Mouse (Mus musculus): ENCODE data around the gene Bri3bp.

DNA sequence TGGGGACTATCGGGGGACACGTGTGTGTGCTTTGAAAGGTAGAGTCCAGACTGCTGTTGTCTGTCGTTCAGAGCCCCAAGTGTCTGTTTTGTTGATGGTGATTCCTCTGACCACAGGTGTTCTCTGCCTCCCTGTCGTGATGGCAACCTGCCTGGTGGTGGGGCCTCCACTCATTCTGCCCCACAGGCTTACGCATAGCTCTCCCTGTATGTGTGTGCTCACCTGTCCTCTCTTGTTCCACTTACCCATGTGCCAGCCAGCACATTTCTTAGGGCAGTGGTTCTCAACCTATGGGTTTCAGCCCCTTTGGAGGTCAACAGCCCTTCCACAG is 51.7 kb downstream of the Bri3bp start:
- TF ChIP-seq CTCF (IDR thresholded peaks at IDR 0.05; ENCODE audit: extremely low read depth, insufficient read depth, low read length) (no peak), POLR2A (IDR thresholded peaks at IDR 0.05; ENCODE audit: extremely low read depth, insufficient read depth, low read length) (no peak)

Data from cortical plate, adult 2 months (tissue).